Mouse (Mus musculus) thymus, postnatal 25 days (tissue): ENCODE measurements at regions not wholly inside any gene's neighbourhood (a gene's known extent, or its start where the extent isn't known, plus 50 kb on each side); places are given as distances from the start of the nearest gene placed in this dataset.

Experiments used
- DNase-seq: peaks from one replicate; pipeline ENCODE4 v3.0.0; 2022

- no peak for DNase-seq
These were observed 63.5 kb upstream of the Tyw5 start for GRCm38 (mm10) chr1:57470356-57470755.

GRCm38 (mm10) chr1:57472235-57472634 lies 65.3 kb upstream of the Tyw5 start:
- DNase-seq = no peak

GRCm38 (mm10) chr1:57477725-57478124 lies 70.8 kb upstream of the Tyw5 start:
- no peak for DNase-seq

- no peak for DNase-seq
These were observed 71.2 kb upstream of the Tyw5 start for GRCm38 (mm10) chr1:57478151-57478550.

- DNase-seq = no peak
These were observed 71.9 kb upstream of the Tyw5 start for GRCm38 (mm10) chr1:57478800-57479199.

- DNase-seq = no peak
These were observed 72.7 kb upstream of the Tyw5 start for GRCm38 (mm10) chr1:57479566-57479965.

- DNase-seq = no peak
These were observed 82.3 kb upstream of the Tyw5 start for GRCm38 (mm10) chr1:57489176-57489575.

- DNase-seq = no peak
These were observed 82.7 kb upstream of the Tyw5 start for GRCm38 (mm10) chr1:57489588-57489987.

GRCm38 (mm10) chr1:57490021-57490420 lies 83.1 kb upstream of the Tyw5 start:
- DNase-seq = no peak

- DNase-seq = no peak
These were observed 85.8 kb upstream of the Tyw5 start for GRCm38 (mm10) chr1:57492696-57493095.

- DNase-seq = no peak
These were observed 90.7 kb upstream of the Tyw5 start for GRCm38 (mm10) chr1:57497489-57498037.

- DNase-seq = no peak
These were observed 103.6 kb upstream of the Tyw5 start for GRCm38 (mm10) chr1:57510359-57511120.

- no peak for DNase-seq
These were observed 105.0 kb upstream of the Tyw5 start for GRCm38 (mm10) chr1:57511902-57512301.

GRCm38 (mm10) chr1:57512516-57512915 lies 105.6 kb upstream of the Tyw5 start:
- no peak for DNase-seq

- DNase-seq = no peak
These were observed 119.1 kb upstream of the Tyw5 start for GRCm38 (mm10) chr1:57525965-57526364.

- DNase-seq = no peak
These were observed 121.8 kb upstream of the Tyw5 start for GRCm38 (mm10) chr1:57528703-57529102.

GRCm38 (mm10) chr1:57529320-57529719 lies 122.4 kb upstream of the Tyw5 start:
- no peak for DNase-seq

GRCm38 (mm10) chr1:57537369-57537768 lies 130.5 kb upstream of the Tyw5 start:
- no peak for DNase-seq

GRCm38 (mm10) chr1:57544684-57545083 lies 137.8 kb upstream of the Tyw5 start:
- DNase-seq = no peak

- no peak for DNase-seq
These were observed 139.1 kb upstream of the Tyw5 start for GRCm38 (mm10) chr1:57545792-57546685.

GRCm38 (mm10) chr1:57561517-57561916 lies 154.6 kb upstream of the Tyw5 start:
- no peak for DNase-seq

GRCm38 (mm10) chr1:57564676-57565075 lies 157.8 kb upstream of the Tyw5 start:
- no peak for DNase-seq

GRCm38 (mm10) chr1:57572097-57572496 lies 165.2 kb upstream of the Tyw5 start:
- DNase-seq = no peak

GRCm38 (mm10) chr1:57573829-57574228 lies 166.9 kb upstream of the Tyw5 start:
- no peak for DNase-seq
